Mouse (Mus musculus): ENCODE data around the gene Fbxo30. TPM values are rescaled to one million over a fixed set of nuclear protein-coding genes. Genes with fewer than 3 reads are reported as not detected.

Fbxo30 gene
- total RNA-seq, 4 experiments from 2014 or later, result 21.6 to 28.6 (median 24.9) TPM

- no peak for DNase-seq (ENCODE audit: low spot score)
These were observed 41.2 kb downstream of the Fbxo30 start for GRCm38 (mm10) chr10:11322316-11322715.

GRCm38 (mm10) chr10:11323202-11323898, 42.2 kb downstream of the Fbxo30 start:
- no peak for DNase-seq (ENCODE audit: low spot score)

- no peak for DNase-seq (ENCODE audit: low spot score)
These were observed 45.4 kb downstream of the Fbxo30 start for GRCm38 (mm10) chr10:11326526-11326925.

- DNase-seq (ENCODE audit: low spot score), result peak; percentile 72
These were observed 62.3 kb downstream of the Fbxo30 start, which contains the start of gene Epm2a for GRCm38 (mm10) chr10:11343205-11344141. TSS of gene Epm2a (plus strand) at chr10:11343404.

- no peak for DNase-seq (ENCODE audit: low spot score)
These were observed 63.7 kb downstream of the Fbxo30 start for GRCm38 (mm10) chr10:11344536-11345468.

Other genes starting within 250 kb of the Fbxo30 start
- 10 to 100 TPM; 13.5 to 17.3 (median 15.3) TPM for gene Grm1, start 199.0 kb upstream of the Fbxo30 start, total RNA-seq (2022)
- gene Shprh, start 131.9 kb upstream of the Fbxo30 start, total RNA-seq (2022), result 10 to 100 TPM in 3 of 4 experiments, 1 to 10 TPM in 1; 9.8 to 11.6 (median 10.8) TPM
- 10 to 100 TPM; 36.9 to 42.7 (median 41.1) TPM for gene Epm2a, start 62.1 kb downstream of the Fbxo30 start, total RNA-seq (2022)

Measured in heart, adult 8-10 months (tissue).